Mouse (Mus musculus) urinary bladder, postnatal 10 days (tissue): ENCODE data around the gene Spata31d1d.
"Not testable (repeated sequence)": the region's sequence is repeated elsewhere in the genome, so short reads cannot be mapped to it uniquely, and the experiment has no call there.

ENCODE experiments used
- DNase-seq: peaks from one replicate; pipeline ENCODE4 v3.0.0; 2022; ENCODE audit warnings: low spot score

The Spata31d1d gene

GRCm38 (mm10) chr13:59731652-59732051 lies at the start of gene Spata31d1d:
Spata31d1d (minus strand) TSS chr13:59731752.
- DNase-seq = no peak

- DNase-seq = not testable (repeated sequence)
Measured at GRCm38 (mm10) chr13:59779744-59780264, 48.3 kb upstream of the Spata31d1d start.

- no peak for DNase-seq
Measured at GRCm38 (mm10) chr13:59779213-59779612, 47.7 kb upstream of the Spata31d1d start.

GRCm38 (mm10) chr13:59775168-59775567 lies 43.6 kb upstream of the Spata31d1d start:
- no peak for DNase-seq

- peak; percentile 26 for DNase-seq
Measured at GRCm38 (mm10) chr13:59771257-59771656, 39.7 kb upstream of the Spata31d1d start.

GRCm38 (mm10) chr13:59770847-59771246 lies 39.3 kb upstream of the Spata31d1d start:
- DNase-seq = no peak

- DNase-seq = peak; percentile 37
Measured at GRCm38 (mm10) chr13:59770164-59770562, 38.6 kb upstream of the Spata31d1d start.

- peak; percentile 98 for DNase-seq
Measured at GRCm38 (mm10) chr13:59769296-59770163, 38.0 kb upstream of the Spata31d1d start, which contains the start of gene Isca1. Isca1 (minus strand) TSS chr13:59769810.

GRCm38 (mm10) chr13:59768531-59768930 lies 37.0 kb upstream of the Spata31d1d start:
- DNase-seq = no peak

- DNase-seq = no peak
Measured at GRCm38 (mm10) chr13:59766786-59767515, 35.4 kb upstream of the Spata31d1d start.

- DNase-seq = no peak
Measured at GRCm38 (mm10) chr13:59762791-59763190, 31.2 kb upstream of the Spata31d1d start.

GRCm38 (mm10) chr13:59756906-59757305 lies 25.4 kb upstream of the Spata31d1d start:
- no peak for DNase-seq

GRCm38 (mm10) chr13:59750310-59750709 lies 18.8 kb upstream of the Spata31d1d start:
- DNase-seq = no peak

GRCm38 (mm10) chr13:59746711-59747110 lies 15.2 kb upstream of the Spata31d1d start, which contains the start of gene 1700014D04Rik:
1700014D04Rik (minus strand) TSS chr13:59746752.
- DNase-seq = no peak

GRCm38 (mm10) chr13:59746164-59746563 lies 14.6 kb upstream of the Spata31d1d start:
- no peak for DNase-seq

- no peak for DNase-seq
Measured at GRCm38 (mm10) chr13:59745462-59745861, 13.9 kb upstream of the Spata31d1d start.

- no peak for DNase-seq
Measured at GRCm38 (mm10) chr13:59741697-59742096, 10.1 kb upstream of the Spata31d1d start.

GRCm38 (mm10) chr13:59741096-59741495 lies 9.5 kb upstream of the Spata31d1d start:
- no peak for DNase-seq

GRCm38 (mm10) chr13:59739397-59739796 lies 7.8 kb upstream of the Spata31d1d start:
- DNase-seq = no peak

- no peak for DNase-seq
Measured at GRCm38 (mm10) chr13:59738455-59738854, 6.9 kb upstream of the Spata31d1d start.

GRCm38 (mm10) chr13:59735190-59735589 lies 3.6 kb upstream of the Spata31d1d start:
- no peak for DNase-seq

- DNase-seq = not testable (repeated sequence)
Measured at GRCm38 (mm10) chr13:59734347-59734746, 2.8 kb upstream of the Spata31d1d start.

- DNase-seq = no peak
Measured at GRCm38 (mm10) chr13:59733936-59734335, 2.4 kb upstream of the Spata31d1d start.
